Comparison of ENCODE assay signal across 10 mouse cellular contexts in genomic region chr3:89058783-89059182, GRCm38 (mm10). TPM values are rescaled to one million over a fixed set of nuclear protein-coding genes. Genes with fewer than 3 reads are reported as not detected.
A peak's percentile ranks its signal among the peaks of the same experiment; 100 is the strongest.
DNase-seq lines count a peak whose midpoint lies in the region; ATAC-seq and TF ChIP-seq lines count a peak whose summit lies in the region.
"Had no signal": no experiment of that assay in that cellular context is flagged by ENCODE, and none has a peak within 500 bp of the region (broad histone marks: within the 10 kb centered on the region; RNA-seq: fewer than 3 reads in every experiment).

No protein-coding gene starts in this region.

- peak; percentile 12 to 59 for DNase-seq in adrenal gland, adult (ENCODE audit: inconsistent age in 2 of 2, low spot score in 1 of 2)
- no peak for DNase-seq in adrenal gland, adult 8-10 months
- peak; percentile 38 for DNase-seq in layer of hippocampus, adult 11-12 months (ENCODE audit: low spot score)
- no peak for DNase-seq in layer of hippocampus, adult 9-10 months (ENCODE audit: low spot score)
- DNase-seq in Patski (ENCODE audit: low read depth, low spot score): no peak
- DNase-seq in embryo, embryonic 10 days (ENCODE audit: low spot score): peak; percentile 64
- DNase-seq in lung, postnatal 10 days: peak; percentile 30
- no peak for DNase-seq in gastrocnemius, postnatal 25 days

- no peaks in the 10 kb centered on the region for H3K27me3 ChIP-seq in Patski

- TF ChIP-seq CTCF in Patski (IDR thresholded peaks at IDR 0.05): peak; percentile 91

- CTCF ChIA-PET in Patski (lab: Charles Lee): interaction anchor here (0.7 to 1.6 kb wide), 6 partner anchors 10 to 152 kb away, joined by 3 to 4 read pairs (median 3); no protein-coding TSS in a partner anchor

- POLR2A ChIA-PET in Patski (lab: Charles Lee): no interaction called here

- in situ Hi-C loops in Patski (cut with MboI; ENCODE audit: low pct_unique_long_range_greater_than_20kb): no loop called here

- ATAC-seq in Patski: no peak

RNA-seq across cellular contexts. Expression of gene Rusc1, which starts 34.3 kb away (rescaled TPM):
- total RNA-seq in adrenal gland, adult 8-10 months (2022): 10 to 100 TPM; 33.8 to 46.8 (median 41.1) TPM
- polyA plus RNA-seq in Patski (2021): 55.6 TPM
- total RNA-seq in gastrocnemius, postnatal 25 days (2021): 10 to 100 TPM; 17.7 to 19.6 TPM

RNA-seq across cellular contexts. Expression of gene Gm43738, which starts 42.1 kb away (rescaled TPM):
- not detected for total RNA-seq in adrenal gland, adult 8-10 months (2022)
- polyA plus RNA-seq in Patski (2021): 0.19 TPM
- not detected for total RNA-seq in gastrocnemius, postnatal 25 days (2021)
- total RNA-seq: layer of hippocampus, postnatal 14 days had no signal
- polyA plus RNA-seq: neural tube, embryonic 14.5 days had no signal

RNA-seq across cellular contexts. Expression of gene Fdps, which starts 43.0 kb away (rescaled TPM):
- 100 to 1,000 TPM; 152 to 387 (median 263) TPM for total RNA-seq in adrenal gland, adult 8-10 months (2022)
- 191 TPM for polyA plus RNA-seq in Patski (2021)
- total RNA-seq in gastrocnemius, postnatal 25 days (2021): 10 to 100 TPM; 26.0 to 27.8 TPM

Comparison
In these comparisons a context has a peak if more than half of its experiments do, and no peak if none do; other contexts are left out.
1. DNase-seq: peak in adrenal gland, adult (2 of 2), layer of hippocampus, adult 11-12 months (single experiment), embryo, embryonic 10 days (single experiment) and lung, postnatal 10 days (single experiment); none in adrenal gland, adult 8-10 months (single experiment), layer of hippocampus, adult 9-10 months (single experiment), Patski (single experiment) and gastrocnemius, postnatal 25 days (single experiment).
2. RNA of gene Fdps, which starts 43.0 kb away (total RNA-seq): 152 to 387 TPM in adrenal gland, adult 8-10 months; 26.0 to 27.8 TPM in gastrocnemius, postnatal 25 days; every median in the first group is over 4 times any median in the second.